Mouse (Mus musculus): ENCODE data around the gene Jph3.

Gene Jph3

GRCm38 (mm10) chr8:121786542-121786941, 57.1 kb downstream of the Jph3 start:
- no peak for DNase-seq (ENCODE audit: low spot score)

GRCm38 (mm10) chr8:121788786-121789185, 59.4 kb downstream of the Jph3 start:
- DNase-seq (ENCODE audit: low spot score), result no peak

- no peak for DNase-seq (ENCODE audit: low spot score)
These were observed 62.7 kb downstream of the Jph3 start for GRCm38 (mm10) chr8:121792159-121792558.

GRCm38 (mm10) chr8:121792627-121793026, 63.2 kb downstream of the Jph3 start:
- no peak for DNase-seq (ENCODE audit: low spot score)

- no peak for DNase-seq (ENCODE audit: low spot score)
These were observed 64.7 kb downstream of the Jph3 start for GRCm38 (mm10) chr8:121794151-121794550.

- no peak for DNase-seq (ENCODE audit: low spot score)
These were observed 66.0 kb downstream of the Jph3 start for GRCm38 (mm10) chr8:121795461-121795860.

GRCm38 (mm10) chr8:121796406-121796805, 67.0 kb downstream of the Jph3 start:
- no peak for DNase-seq (ENCODE audit: low spot score)

GRCm38 (mm10) chr8:121798401-121798800, 69.0 kb downstream of the Jph3 start:
- DNase-seq (ENCODE audit: low spot score), result no peak

GRCm38 (mm10) chr8:121804829-121805228, 75.4 kb downstream of the Jph3 start:
- no peak for DNase-seq (ENCODE audit: low spot score)

GRCm38 (mm10) chr8:121806126-121806525, 76.7 kb downstream of the Jph3 start:
- no peak for DNase-seq (ENCODE audit: low spot score)

- no peak for DNase-seq (ENCODE audit: low spot score)
These were observed 78.6 kb downstream of the Jph3 start for GRCm38 (mm10) chr8:121808032-121808431.

- DNase-seq (ENCODE audit: low spot score), result no peak
These were observed 80.2 kb downstream of the Jph3 start for GRCm38 (mm10) chr8:121809524-121810155.

GRCm38 (mm10) chr8:121811502-121811901, 82.1 kb downstream of the Jph3 start:
- no peak for DNase-seq (ENCODE audit: low spot score)

GRCm38 (mm10) chr8:121811931-121812570, 82.6 kb downstream of the Jph3 start:
- no peak for DNase-seq (ENCODE audit: low spot score)

- DNase-seq (ENCODE audit: low spot score), result no peak
These were observed 88.8 kb downstream of the Jph3 start for GRCm38 (mm10) chr8:121818226-121818625.

GRCm38 (mm10) chr8:121820840-121821239, 91.4 kb downstream of the Jph3 start:
- DNase-seq (ENCODE audit: low spot score), result no peak

- no peak for DNase-seq (ENCODE audit: low spot score)
These were observed 91.9 kb downstream of the Jph3 start for GRCm38 (mm10) chr8:121821320-121821719.

GRCm38 (mm10) chr8:121821770-121822169, 92.3 kb downstream of the Jph3 start:
- no peak for DNase-seq (ENCODE audit: low spot score)

- no peak for DNase-seq (ENCODE audit: low spot score)
These were observed 98.3 kb downstream of the Jph3 start for GRCm38 (mm10) chr8:121827726-121828125.

GRCm38 (mm10) chr8:121828376-121829023, 99.1 kb downstream of the Jph3 start:
- DNase-seq (ENCODE audit: low spot score), result no peak

- peak; percentile 74 for DNase-seq (ENCODE audit: low spot score)
These were observed 99.8 kb downstream of the Jph3 start, which contains the start of gene Klhdc4 for GRCm38 (mm10) chr8:121829048-121829776. Gene Klhdc4, minus strand, starts transcription at chr8:121829569.

GRCm38 (mm10) chr8:121829777-121830362, 100.4 kb downstream of the Jph3 start:
- peak; percentile 50 for DNase-seq (ENCODE audit: low spot score)

All from ovary, adult 18-20 months (tissue).